Mouse (Mus musculus) neural tube, embryonic 14.5 days (tissue): ENCODE data around the gene Rassf5. TPM values are rescaled to one million over a fixed set of nuclear protein-coding genes. Genes with fewer than 3 reads are reported as not detected.

Experiments
- ATAC-seq: fragments of 200-750 bp; cut with Nextera tagmentation; 2 replicates; pipeline ENCODE4 v1.8.0; 2017; ENCODE audit warnings: low read depth, mild to moderate bottlenecking, moderate TSS enrichment, moderate library complexity
- H3K27ac ChIP-seq: fragments of 300-500 bp; sonication (generic); 2 replicates; pipeline ENCODE4 v1.5.1; 2014; ENCODE audit warnings: low read depth, mild to moderate bottlenecking, control low read depth, low read length, moderate library complexity, mixed read lengths
- H3K27me3 ChIP-seq: fragments of 300-500 bp; sonication (generic); 2 replicates; pipeline ENCODE4 v1.6.1; 2014; ENCODE audit warnings: low read length; ENCODE audit not compliant: control insufficient read depth, insufficient read depth
- H3K36me3 ChIP-seq: fragments of 300-500 bp; sonication (generic); 2 replicates; pipeline ENCODE4 v1.6.1; 2014; ENCODE audit warnings: low read length, mixed read lengths; ENCODE audit not compliant: control insufficient read depth, insufficient read depth
- H3K4me1 ChIP-seq: fragments of 300-500 bp; sonication (generic); 2 replicates; pipeline ENCODE4 v1.6.1; 2014; ENCODE audit warnings: low read length; ENCODE audit not compliant: control insufficient read depth, insufficient read depth
- H3K4me2 ChIP-seq: fragments of 300-500 bp; sonication (generic); 2 replicates; pipeline ENCODE4 v1.6.1; 2014; ENCODE audit warnings: mild to moderate bottlenecking, low read depth, low read length, control low read depth
- H3K4me3 ChIP-seq: fragments of 300-500 bp; sonication (generic); 2 replicates; pipeline ENCODE4 v1.5.1; 2014; ENCODE audit warnings: low read depth, low read length, control low read depth, mixed read lengths
- H3K9ac ChIP-seq: fragments of 300-500 bp; sonication (generic); replicated peaks from 2 replicates; pipeline ENCODE4 v1.6.1; 2014; ENCODE audit warnings: low read depth, mild to moderate bottlenecking, control low read depth, low read length, mixed read lengths
- H3K9me3 ChIP-seq: fragments of 300-500 bp; sonication (generic); 2 replicates; pipeline ENCODE4 v1.6.1; 2016; ENCODE audit warnings: low read length; ENCODE audit not compliant: control insufficient read depth
- WGBS: fragments of 180-500 bp; shearing (Covaris S2); extraction: QIAGEN DNeasy Blood & Tissue Kit; methylation state at CpG from one replicate; pipeline ENCODE4 v1.1.7; 2014; 5-methylcytosine and 5-hydroxymethylcytosine counted together
- polyA plus RNA-seq: library from polyadenylated mRNA; unstranded; fragments of >200 nt; fragmentation: Nextera tagmentation; extraction: Ambion mirVana; gene quantifications from 2 replicates; pipeline ENCODE4 v1.2.1, GENCODE M21; 2014

Gene Rassf5
- polyA plus RNA-seq, 1 experiment from 2014 or later, result 5.7 TPM

GRCm38 (mm10) chr1:131142472-131142871, 102.6 kb downstream of the Rassf5 start:
- no peak overlapping the region for H3K4me2 ChIP-seq

GRCm38 (mm10) chr1:131141449-131141848, 103.6 kb downstream of the Rassf5 start:
- ATAC-seq, result no peak
- no peak overlapping the region for H3K4me3 ChIP-seq
- no peak overlapping the region for H3K27ac ChIP-seq
- no peaks in the 10 kb centered on the region for H3K27me3 ChIP-seq
- H3K4me1 ChIP-seq, result peaks cover 6% of the 10 kb centered on the region; the same call in 1 of the 2 replicates
- no peak overlapping the region for H3K9ac ChIP-seq
- WGBS, result 77% methylated on average over 2 of the region's 2 CpGs
- H3K4me2 ChIP-seq, result no peak overlapping the region
- H3K36me3 ChIP-seq, result no peaks in the 10 kb centered on the region
- no peaks in the 10 kb centered on the region for H3K9me3 ChIP-seq

More at GRCm38 (mm10) chr1:131142472-131142871, 102.6 kb downstream of the Rassf5 start:
- H3K9me3 ChIP-seq, result no peaks in the 10 kb centered on the region
- WGBS, result 96% methylated on average over 1 of the region's 1 CpGs
- H3K27me3 ChIP-seq, result no peaks in the 10 kb centered on the region
- H3K9ac ChIP-seq, result no peak overlapping the region
- peaks cover 6% of the 10 kb centered on the region; the same call in 1 of the 2 replicates for H3K4me1 ChIP-seq
- no peak overlapping the region for H3K4me3 ChIP-seq
- H3K36me3 ChIP-seq, result no peaks in the 10 kb centered on the region
- ATAC-seq, result no peak
- no peak overlapping the region for H3K27ac ChIP-seq

- H3K4me3 ChIP-seq, result peak overlapping the region; percentile 75; the same call in 1 of the 2 replicates
- H3K9me3 ChIP-seq, result no peaks in the 10 kb centered on the region
- H3K27ac ChIP-seq, result no peak overlapping the region
- no peaks in the 10 kb centered on the region for H3K36me3 ChIP-seq
- 68% methylated on average over 11 of the region's 11 CpGs for WGBS
- no peaks in the 10 kb centered on the region for H3K27me3 ChIP-seq
- H3K4me1 ChIP-seq, result peaks cover 6% of the 10 kb centered on the region
- no peak for ATAC-seq
- H3K9ac ChIP-seq, result no peak overlapping the region
- H3K4me2 ChIP-seq, result peak overlapping the region; percentile 47
Measured at GRCm38 (mm10) chr1:131139102-131140095, 105.7 kb downstream of the Rassf5 start.

- Histone ChIP-seq H3K36me3 (no peaks in the 10 kb centered on the region), H3K9ac (peak within 1 kb of the TSS; percentile 86), H3K4me1 (peaks cover 9% of the 10 kb centered on the region), H3K4me2 (peak within 1 kb of the TSS; percentile 47), H3K27me3 (no peaks in the 10 kb centered on the region), H3K9me3 (no peaks in the 10 kb centered on the region), H3K4me3 (peak within 1 kb of the TSS; percentile 75), H3K27ac (peak within 1 kb of the TSS; percentile 86)
- peak; percentile 97 for ATAC-seq
- 6% methylated on average over 48 of the region's 49 CpGs for WGBS
Measured at GRCm38 (mm10) chr1:131138191-131139016, 106.7 kb downstream of the Rassf5 start, which contains the start of gene Dyrk3. Dyrk3 (minus strand) TSS chr1:131138340.

GRCm38 (mm10) chr1:131137717-131138118, 107.3 kb downstream of the Rassf5 start:
- peak overlapping the region; percentile 86 for H3K27ac ChIP-seq
- WGBS, result 0% methylated on average over 16 of the region's 36 CpGs
- H3K4me2 ChIP-seq, result peak overlapping the region; percentile 47
- H3K27me3 ChIP-seq, result no peaks in the 10 kb centered on the region
- no peaks in the 10 kb centered on the region for H3K36me3 ChIP-seq
- peak overlapping the region; percentile 86 for H3K9ac ChIP-seq
- H3K4me3 ChIP-seq, result peak overlapping the region; percentile 75
- peaks cover 9% of the 10 kb centered on the region for H3K4me1 ChIP-seq
- ATAC-seq, result peak; percentile 90
- H3K9me3 ChIP-seq, result no peaks in the 10 kb centered on the region

GRCm38 (mm10) chr1:131137111-131137510, 107.9 kb downstream of the Rassf5 start:
- Histone ChIP-seq H3K36me3 (no peaks in the 10 kb centered on the region), H3K9me3 (no peaks in the 10 kb centered on the region), H3K4me3 (peak overlapping the region; percentile 75), H3K27me3 (no peaks in the 10 kb centered on the region), H3K4me1 (peaks cover 9% of the 10 kb centered on the region), H3K4me2 (peak overlapping the region; percentile 47), H3K9ac (peak overlapping the region; percentile 39), H3K27ac (no peak overlapping the region)
- no peak for ATAC-seq
- WGBS, result 13% methylated on average over 5 of the region's 5 CpGs

GRCm38 (mm10) chr1:131135960-131136629, 109.0 kb downstream of the Rassf5 start:
- Histone ChIP-seq H3K4me1 (peaks cover 9% of the 10 kb centered on the region), H3K4me3 (no peak overlapping the region; the same call in 1 of the 2 replicates), H3K9me3 (no peaks in the 10 kb centered on the region), H3K27ac (no peak overlapping the region), H3K4me2 (peak overlapping the region; percentile 47), H3K36me3 (no peaks in the 10 kb centered on the region), H3K27me3 (no peaks in the 10 kb centered on the region), H3K9ac (no peak overlapping the region)
- WGBS, result 84% methylated on average over 10 of the region's 10 CpGs
- ATAC-seq, result no peak

GRCm38 (mm10) chr1:131134942-131135522, 110.0 kb downstream of the Rassf5 start:
- Histone ChIP-seq H3K27me3 (no peaks in the 10 kb centered on the region), H3K9me3 (no peaks in the 10 kb centered on the region), H3K4me2 (peak overlapping the region; percentile 19), H3K4me1 (peaks cover 9% of the 10 kb centered on the region), H3K27ac (no peak overlapping the region), H3K9ac (no peak overlapping the region), H3K36me3 (0 out of 2 replicates have a peak, but pooled peaks cover under 1% of the 10 kb centered on the region), H3K4me3 (no peak overlapping the region; the same call in 1 of the 2 replicates)
- ATAC-seq, result no peak
- 43% methylated on average over 8 of the region's 8 CpGs for WGBS
